Mouse (Mus musculus): Measurements from ENCODE around the gene Shroom3.
"Not testable (repeated sequence)": the region's sequence is repeated elsewhere in the genome, so short reads cannot be mapped to it uniquely, and the experiment has no call there.

The Shroom3 gene

DNA sequence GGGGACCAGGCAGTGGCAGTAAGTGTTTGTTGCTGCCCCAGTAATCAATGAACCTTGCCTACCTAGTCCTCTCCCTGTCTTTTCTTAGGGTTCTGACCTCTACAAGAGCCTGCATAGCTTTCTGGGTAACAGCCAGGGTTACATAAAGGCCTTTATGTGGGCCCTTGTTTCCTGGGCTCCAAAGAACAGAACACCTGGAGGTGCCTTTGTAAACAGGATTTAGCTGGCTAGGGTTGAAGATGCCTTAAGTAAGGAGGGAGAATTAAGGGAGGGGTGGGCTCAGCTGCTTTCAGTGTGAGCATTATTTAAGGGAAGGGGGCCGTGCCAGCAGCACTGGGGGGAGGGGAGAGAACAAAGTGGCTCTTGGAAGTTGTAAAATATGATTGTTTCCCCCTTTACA is 210.5 kb downstream of the Shroom3 start:
- DNase-seq (ENCODE audit: low spot score in 2 of 2) = no peak

DNA sequence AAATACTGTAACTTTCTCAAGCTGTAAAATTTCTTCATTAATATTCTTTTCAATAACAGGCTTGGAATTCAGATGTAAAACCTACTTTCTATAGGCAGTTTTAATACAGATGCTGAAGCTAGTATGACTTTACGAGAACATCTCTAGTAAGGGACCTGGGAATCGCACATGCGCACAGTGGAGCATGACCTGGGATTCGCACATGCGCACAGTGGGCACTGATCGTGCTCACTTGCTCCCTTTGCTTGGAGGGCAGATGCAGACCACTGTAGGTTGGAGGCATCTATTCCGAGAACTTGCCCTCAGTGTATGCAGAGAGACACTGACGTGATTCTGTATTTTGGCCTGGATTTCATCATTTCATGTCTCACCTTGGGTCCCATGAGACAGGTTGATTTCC is 212.6 kb downstream of the Shroom3 start:
- no peak for DNase-seq (ENCODE audit: low spot score in 2 of 2)

DNA sequence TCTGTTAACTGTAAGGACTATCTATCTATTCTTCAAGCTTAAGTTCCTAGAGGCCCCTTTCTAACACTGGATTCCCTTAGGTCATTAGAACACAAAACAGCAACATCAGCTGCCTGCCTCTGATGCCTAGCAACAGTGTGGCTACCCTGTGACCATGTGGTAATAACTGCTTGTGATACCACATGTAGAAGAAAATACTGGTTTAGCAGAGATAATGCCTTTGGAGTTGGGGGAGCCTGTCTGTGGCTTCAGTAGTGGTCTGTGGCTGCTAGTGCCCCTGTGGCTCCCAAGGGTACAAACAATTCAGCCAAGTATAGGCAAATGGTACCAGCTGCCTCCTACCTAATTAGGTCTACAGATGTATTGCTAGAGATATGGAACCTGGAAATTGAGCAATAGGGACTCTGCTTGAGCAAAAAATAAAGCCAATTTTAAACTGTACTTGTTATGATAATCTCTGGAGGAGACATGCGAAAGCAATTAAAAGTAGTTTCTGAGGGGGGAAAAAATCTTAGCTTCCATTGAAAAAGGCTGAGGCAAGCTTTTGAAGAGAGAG is 213.6 kb downstream of the Shroom3 start:
- no peak for DNase-seq (ENCODE audit: low spot score in 2 of 2)

DNA sequence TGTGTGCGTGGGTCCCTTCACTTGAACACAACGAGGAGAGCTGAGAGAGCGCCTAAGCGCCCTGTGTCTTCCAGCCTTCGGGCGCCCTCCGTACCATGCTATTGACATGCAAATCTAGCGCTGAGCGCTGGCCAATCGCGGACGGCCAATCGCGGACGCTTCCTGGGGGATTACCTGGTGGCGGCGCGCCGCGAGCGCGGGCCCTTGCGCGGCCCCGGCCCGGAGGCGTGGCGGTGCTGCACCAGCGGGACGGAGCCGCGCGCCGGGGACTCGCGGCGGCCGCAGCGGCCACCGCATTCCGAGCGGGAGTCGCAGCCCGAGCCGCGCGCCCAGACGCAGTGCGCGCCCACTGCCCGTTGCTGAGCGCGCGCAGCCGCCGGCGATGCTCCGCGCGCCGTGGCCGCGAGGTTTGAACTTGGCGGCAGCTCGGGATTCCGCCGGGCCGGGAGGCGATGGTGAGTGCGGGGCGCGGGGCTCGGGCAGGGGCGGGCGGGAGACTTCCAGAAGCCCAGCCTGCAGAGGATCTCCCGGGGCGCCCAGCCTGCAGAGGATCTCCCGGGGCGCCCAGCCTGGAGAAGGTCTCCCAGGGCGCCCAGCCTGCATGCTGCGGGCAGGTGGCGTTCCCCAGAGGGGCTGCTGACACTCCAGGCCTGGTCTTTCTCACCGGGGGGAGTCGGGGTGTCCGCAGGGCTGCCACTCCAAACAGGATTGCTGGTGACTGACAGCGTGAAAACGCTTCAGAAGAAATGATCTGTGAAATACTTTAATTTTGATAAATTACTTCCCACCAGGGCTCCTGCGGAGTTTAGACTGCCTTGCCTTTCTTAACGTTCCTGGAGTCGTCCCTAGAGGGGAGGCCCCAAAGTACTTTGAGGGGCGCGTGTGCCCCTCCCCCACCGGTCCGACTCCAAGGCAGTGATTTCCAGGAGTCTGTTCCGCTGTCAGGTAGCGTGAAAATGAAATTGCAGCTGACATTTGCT is 214.8 kb downstream of the Shroom3 start:
- peak; percentile 80 to 83 for DNase-seq (ENCODE audit: low spot score in 2 of 2)

DNA sequence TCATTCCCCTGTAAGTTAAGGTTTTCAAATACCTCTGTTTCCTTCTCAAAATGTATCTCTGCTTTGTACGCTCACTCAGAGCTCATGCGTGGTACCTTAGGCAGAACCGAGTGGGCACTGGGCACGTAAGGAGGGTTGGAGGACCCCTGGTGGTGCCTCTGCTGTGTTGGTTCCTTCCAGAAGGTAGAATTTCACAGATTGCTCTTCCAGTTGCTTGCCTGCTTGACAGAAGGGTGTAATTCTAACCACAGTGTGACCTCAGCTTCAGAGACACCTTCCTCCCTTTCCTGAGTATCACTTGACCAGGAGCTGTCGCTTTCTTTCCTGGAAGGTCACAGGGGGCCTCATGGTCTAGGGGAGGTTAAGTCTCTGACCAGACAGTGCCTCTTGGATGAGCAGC is 217.2 kb downstream of the Shroom3 start:
- no peak for DNase-seq (ENCODE audit: low spot score in 2 of 2)

DNA sequence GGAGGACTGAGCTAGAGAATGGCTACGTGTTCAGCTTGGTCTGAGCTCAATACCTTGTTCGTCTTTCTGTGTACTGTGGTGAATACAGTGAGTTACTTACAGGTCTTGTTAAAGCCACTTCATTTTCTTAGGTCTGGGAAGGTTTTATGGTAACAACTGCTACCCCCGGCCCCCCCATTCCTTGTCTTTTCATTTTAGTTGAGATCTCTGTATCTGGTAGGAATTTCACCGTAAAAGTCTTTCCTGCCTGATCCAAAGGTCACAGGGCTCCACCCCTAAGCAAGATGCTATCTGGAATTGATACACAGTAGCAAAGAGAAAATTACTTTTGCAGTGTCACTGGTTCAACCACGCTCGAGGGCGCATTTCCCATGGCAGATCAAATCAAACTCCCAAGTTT is 218.6 kb downstream of the Shroom3 start:
- DNase-seq (ENCODE audit: low spot score in 2 of 2) = no peak

DNA sequence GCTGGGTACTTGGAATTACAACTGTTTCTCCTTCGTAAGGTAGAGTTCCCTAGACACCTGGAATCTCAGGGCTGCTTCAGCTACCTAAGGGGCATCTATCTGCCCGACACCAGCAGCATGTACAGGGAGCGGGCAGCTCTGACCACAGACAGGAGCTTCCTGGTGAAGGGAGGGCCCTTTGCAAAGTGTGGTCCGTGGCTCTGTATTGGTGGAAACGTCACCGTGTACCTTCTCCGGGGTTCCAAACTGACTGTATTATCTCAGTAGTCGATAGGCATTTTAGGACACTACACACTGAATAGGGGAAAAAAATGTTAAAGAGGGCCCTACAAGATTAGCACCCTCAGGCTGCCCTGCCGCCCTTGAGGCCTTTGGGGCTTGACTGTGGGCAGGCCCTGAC is 221.9 kb downstream of the Shroom3 start:
- DNase-seq (ENCODE audit: low spot score in 2 of 2) = no peak

DNA sequence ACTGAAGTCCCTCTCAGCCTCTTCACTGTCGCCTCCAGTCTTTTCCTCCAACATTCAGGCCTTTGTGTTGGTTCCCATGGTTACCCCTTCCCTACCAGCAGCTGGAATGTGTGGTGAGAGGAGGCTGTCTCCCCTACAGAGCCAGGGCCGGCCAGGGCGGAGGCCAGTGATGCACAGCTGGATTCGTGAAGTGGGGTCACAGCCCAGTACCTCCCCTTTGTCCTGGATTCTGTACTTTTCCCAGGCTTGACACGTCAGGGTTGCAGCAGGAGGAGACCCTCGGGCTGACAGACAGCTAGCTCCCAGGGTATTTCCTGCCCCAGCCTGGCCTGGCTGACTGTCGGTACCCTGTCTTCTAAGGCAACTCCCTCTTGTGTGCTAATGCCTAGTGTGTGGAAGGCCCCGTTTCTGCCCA is 222.4 kb downstream of the Shroom3 start:
- peak; percentile 55 to 62 for DNase-seq (ENCODE audit: low spot score in 2 of 2)

DNA sequence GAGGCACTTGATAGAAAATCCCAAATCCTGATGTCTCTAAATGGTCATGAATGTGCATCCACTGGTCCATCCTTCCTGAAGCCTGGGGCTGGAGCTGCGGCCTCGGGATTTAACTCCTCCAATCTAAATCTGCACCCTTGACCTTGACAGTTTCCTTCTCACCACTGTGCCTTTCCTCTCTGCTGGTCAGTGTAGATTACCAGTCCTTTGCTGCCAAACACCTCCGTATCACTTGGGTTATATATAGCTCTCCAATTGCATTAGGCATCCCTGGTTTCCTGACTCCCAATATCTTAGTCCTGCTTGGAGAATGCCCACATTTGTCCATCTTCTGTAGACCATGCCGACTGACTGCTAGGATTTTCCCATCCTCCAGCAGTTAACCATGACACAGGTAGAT is 225.0 kb downstream of the Shroom3 start:
- no peak for DNase-seq (ENCODE audit: low spot score in 2 of 2)

DNA sequence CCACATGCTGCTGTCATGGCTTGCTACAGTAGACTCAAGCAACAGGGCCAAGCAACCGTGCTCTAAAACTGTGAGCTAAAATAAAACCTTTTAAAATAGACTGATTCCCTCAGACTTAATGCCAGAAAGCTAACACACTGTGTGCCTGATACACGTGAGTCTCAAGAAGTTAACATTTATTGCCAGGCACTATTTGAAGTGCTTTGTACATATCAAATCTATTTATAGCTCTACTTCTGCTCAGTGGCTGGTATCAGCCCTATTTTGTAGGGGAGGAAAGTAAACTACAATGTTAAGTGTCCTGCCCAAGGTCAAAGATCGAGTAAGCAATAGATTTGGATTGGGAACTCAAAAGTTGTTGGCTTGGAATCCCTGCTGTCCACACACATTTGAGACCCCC is 227.6 kb downstream of the Shroom3 start:
- DNase-seq (ENCODE audit: low spot score in 2 of 2) = no peak

DNA sequence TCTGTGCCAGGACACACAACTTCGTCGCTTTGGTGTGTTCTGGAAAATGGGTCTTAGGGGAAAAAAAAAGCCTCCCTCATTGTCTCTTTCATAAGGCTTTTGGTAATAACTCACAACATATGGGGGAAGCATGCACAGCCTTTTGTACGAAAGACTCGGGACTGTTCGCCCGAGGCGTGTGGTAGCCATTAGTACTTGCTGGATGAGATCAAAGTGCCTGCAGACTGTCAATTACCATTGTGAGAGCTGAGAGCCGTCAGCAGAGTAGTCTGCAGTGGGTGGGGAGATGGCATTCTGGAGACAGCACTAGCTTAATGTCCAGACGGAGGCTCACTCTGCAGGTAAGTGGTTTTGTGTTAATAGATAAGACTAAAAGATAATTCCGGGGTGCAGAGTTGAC is 232.2 kb downstream of the Shroom3 start:
- DNase-seq (ENCODE audit: low spot score in 2 of 2) = no peak

DNA sequence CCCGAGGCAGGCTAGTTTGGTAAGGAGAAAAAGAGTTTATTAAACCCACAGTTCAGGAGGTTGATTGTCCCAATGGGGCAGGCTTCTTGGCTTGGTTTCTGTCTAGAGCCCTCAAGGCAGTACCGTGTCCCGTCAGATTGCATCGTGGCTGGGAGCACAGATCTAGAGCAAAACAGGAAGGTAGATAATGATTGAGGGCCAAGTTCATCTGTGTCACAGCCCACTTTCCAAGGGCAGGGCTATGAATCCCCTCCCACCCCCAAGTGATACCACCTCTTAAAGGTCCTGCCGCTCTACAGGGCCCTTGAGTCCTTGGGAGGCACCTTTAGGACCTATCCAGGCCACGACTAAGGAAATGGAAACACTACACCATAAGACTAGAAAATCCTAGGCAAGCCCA is 234.5 kb downstream of the Shroom3 start:
- no peak for DNase-seq (ENCODE audit: low spot score in 2 of 2)

DNA sequence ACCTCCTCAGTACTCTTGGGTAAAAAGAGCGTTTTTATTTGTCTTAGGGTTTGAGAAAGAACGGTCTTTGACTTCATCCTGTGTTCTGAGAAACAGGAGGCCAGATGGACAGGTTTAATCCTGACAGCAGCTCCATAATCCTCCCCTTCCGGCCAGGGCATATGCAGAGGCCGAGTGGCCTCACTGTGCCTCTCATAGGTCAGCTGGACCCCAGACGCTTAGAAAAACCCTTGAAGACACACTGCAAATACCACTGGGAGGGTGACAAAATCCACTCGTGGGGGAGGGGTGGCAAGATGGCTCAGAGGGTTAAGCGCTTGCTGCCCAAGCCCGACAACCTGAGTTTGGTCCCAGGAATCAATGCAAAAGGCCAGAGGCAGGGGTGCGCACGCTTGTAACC is 234.9 kb downstream of the Shroom3 start:
- no peak for DNase-seq (ENCODE audit: low spot score in 2 of 2)

DNA sequence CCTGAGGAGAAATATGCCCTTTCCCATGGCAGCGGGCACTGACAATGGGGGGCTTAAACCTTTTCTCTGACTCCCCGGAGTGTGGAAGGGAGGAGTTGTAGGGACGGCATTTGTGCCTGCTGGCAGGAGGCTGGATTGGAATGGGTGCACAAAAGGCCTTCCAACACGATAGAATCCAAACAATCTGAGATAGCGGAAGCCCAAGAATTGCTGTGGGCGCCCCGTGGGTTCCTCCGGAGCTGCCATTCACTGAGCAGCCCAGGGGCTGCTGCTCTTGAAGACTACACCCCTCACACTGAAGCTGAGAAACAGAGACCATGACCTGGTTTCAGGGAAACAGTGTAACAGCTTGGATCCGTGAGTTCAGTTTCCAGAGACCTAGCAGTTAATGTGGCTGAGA is 235.6 kb downstream of the Shroom3 start:
- no peak for DNase-seq (ENCODE audit: low spot score in 2 of 2)

DNA sequence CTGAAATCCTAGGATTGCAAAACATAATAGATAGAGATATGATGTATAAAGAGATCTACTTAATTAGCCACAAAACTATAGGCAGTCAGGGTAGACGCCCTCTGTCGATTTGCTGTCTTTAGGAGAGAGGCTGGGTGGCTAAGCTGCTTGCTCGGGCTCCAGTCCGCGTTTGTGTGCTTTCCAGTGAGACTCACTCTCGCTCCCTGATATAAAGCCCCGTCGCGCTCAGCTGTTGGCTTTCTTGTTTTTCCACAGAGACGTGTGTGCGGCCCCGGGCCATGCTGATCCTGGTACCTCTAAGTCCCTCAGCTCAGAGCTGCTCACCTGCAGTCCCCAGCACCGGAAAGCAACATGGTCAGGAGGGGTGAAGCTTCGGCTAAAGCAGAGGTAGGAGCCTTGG is 236.2 kb downstream of the Shroom3 start:
- no peak for DNase-seq (ENCODE audit: low spot score in 2 of 2)

DNA sequence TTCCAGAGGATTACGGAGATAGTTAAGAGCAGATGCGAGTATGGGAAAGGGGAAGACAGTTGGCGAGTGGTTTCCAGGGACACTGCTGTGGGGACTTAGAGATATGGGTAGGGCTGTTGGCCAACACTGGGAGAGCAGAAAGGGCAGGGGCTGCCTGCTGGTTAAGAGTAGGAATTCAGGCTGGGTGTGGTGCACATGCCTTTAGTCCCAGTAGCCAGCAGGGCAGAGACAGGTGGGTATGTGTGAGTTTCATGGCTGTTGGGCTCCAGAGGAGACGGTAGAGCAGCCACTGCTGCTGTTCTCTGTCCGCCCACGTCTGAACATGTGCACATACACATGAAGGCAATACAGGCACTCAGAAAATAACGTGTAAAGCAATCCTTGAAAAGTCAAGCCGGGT is 237.7 kb downstream of the Shroom3 start:
- DNase-seq (ENCODE audit: low spot score in 2 of 2) = no peak

DNA sequence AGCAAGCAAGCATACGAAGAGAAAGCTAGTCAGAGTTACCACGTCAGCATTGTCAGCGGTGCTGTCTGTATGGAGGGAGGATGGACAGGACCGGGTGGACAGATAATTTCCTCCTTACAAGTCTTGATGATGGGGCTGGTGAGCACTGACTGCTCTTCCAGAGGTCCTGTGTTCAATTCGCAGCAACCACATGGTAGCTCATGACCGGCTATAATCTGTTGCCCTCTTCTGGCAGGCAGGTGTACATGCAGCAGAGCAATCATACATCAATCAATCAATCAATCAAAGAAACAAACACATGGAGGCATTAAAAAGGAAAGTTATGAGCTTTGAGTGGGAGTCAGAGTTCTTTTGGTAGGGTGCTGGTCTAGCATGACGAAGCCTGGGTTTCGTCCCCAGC is 238.5 kb downstream of the Shroom3 start:
- DNase-seq (ENCODE audit: low spot score in 2 of 2) = no peak

DNA sequence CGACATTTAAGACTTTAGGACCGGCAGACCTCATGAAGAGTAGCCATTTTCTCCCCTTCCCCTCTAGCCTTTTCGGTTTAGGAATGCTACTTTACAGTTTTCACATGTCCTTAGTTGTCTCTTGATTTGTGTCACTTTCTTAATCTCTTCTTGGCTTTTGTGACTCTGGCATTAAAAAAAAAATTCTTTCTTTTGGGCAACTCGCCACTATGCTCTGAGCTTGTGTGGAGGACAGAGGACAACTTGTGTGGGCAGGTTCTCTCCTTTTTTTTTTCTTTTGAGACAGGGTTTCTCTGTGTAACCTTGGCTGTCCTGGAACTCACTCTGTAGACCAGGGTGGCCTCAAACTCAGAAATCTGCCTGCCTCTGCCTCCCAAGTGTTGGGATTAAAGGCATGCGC is 239.7 kb downstream of the Shroom3 start:
- not testable (repeated sequence) for DNase-seq (ENCODE audit: low spot score in 2 of 2)

DNA sequence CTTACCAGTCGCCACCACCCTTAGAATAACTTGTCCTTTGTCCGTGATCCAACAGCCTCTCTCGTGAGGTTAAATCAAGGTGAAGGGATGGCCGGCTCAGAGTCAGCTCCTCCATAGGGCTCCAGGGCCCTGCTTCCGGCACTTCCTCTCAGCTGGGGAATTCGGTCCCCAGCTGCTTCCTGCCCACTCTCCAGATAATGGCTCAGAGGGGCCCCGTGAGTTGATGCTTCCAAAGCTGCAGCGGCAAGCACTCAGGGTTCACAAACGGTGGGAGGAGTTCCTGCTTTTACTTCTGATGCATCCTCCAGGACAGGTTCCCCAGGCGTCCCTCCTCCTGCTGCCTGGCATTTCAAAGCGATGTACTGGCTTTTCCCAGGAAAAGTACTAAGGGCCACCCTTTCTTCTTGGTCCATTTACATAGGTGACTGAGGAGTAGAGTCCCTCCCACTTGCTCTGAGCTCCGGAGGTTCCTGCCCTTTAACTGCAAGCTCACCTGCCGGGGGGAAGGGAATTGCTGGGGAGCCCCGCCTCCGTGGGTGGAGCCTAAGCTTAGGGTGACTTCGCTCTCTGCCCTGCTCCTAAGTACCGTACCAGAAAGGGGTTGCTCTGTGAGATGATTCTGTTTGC is 241.7 kb downstream of the Shroom3 start:
- no peak for DNase-seq (ENCODE audit: low spot score in 2 of 2)

DNA sequence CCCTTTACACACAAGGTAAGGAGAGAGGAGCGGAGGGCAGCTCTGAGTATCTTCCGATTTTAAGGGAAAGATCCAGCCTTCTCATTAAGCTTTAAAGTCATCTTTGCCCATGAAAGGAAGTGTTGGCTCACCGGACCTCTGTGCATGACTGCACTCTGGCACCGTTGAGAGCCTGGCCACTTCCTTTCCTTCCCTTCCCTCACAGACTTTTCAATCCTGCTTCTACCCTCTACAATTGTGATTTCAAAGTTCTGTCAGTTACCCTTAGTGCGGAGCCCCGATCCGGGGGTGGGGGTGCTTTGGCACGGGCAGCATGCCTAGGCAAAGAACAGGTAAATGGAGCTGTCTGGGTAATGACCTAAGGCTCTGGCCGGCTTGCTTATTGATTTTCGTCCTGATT is 244.4 kb downstream of the Shroom3 start:
- DNase-seq (ENCODE audit: low spot score in 2 of 2) = no peak

DNA sequence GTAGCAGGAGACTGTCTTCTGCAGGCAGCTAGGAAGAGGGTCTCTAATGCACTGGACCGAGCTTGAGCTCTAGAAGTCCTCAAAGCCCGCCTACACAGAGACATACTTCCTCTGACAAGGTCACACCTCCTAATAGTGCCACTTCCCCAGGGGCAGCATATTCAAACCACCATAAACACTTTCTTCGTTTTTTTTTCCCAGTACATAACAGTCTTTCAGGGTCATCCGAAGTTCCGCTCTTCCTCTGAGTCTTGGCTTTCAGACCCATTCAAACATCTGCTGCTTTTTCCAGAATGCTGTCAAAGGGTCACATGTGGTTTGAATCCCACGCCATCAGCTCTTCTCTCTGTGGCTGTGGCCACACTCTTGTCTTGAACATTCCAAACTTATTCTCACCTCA is 247.3 kb downstream of the Shroom3 start:
- no peak for DNase-seq (ENCODE audit: low spot score in 2 of 2)

DNA sequence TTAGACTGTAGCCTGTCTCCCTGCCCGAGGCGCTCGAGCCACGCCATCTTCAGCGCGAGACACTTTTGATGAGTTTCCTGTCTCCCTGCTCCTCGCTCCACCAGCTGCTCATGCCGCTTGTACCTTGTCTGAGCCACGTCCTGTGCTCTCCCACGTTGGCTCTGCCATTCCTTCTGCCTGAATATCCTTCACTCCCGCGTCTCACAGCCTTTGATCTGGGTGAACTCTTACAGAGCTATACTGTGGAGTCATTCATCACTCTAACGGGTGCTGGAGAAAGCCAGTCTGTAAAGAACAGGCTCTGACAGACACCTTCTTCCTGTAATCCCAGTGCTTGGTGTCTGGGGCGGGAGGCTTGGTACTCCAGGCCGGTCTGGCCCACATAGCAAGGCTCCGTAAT is 248.1 kb downstream of the Shroom3 start:
- DNase-seq (ENCODE audit: low spot score in 2 of 2) = no peak

DNA sequence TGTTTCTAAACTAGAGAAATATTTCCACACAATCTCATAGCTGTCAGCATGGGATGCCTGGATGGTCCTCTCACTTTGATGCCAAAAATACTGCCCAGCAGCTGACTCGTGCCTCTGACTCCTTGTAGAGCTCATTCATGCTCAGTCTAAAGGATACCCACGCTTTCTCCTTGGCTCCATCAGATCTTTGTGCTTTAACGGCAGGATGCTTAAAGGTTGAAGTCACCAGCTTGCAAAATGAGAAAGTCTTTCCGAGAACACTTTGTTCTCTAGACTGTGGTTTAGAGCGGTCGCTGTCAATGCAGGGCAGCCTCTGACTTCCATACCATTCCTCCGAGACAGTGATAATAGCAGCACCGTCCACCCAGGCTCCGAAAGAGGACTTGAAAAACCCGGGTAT is 249.8 kb downstream of the Shroom3 start:
- no peak for DNase-seq (ENCODE audit: low spot score in 2 of 2)

Data from right cerebral cortex, postnatal 10 days (tissue).